Mouse (Mus musculus) thymus, adult 18-20 months (tissue): ENCODE data around the gene Zfp346.
"Not testable (repeated sequence)": the region's sequence is repeated elsewhere in the genome, so short reads cannot be mapped to it uniquely, and the experiment has no call there.

Source experiments
- DNase-seq, 2 experiments: peaks; one replicate each; pipeline ENCODE4 v3.0.0; 2022; ENCODE audit warnings: mixed read lengths in 2 of 2

Zfp346 gene

GRCm38 (mm10) chr13:55105045-55105952, at the start of gene Zfp346:
TSS of gene Zfp346 (plus strand) at chr13:55105311.
- peak; percentile 91 to 94 for DNase-seq

- no peak for DNase-seq
Measured at GRCm38 (mm10) chr13:55058042-55058441, 47.1 kb upstream of the Zfp346 start.

GRCm38 (mm10) chr13:55063276-55063675, 41.8 kb upstream of the Zfp346 start:
- no peak for DNase-seq

- no peak for DNase-seq
Measured at GRCm38 (mm10) chr13:55069719-55070118, 35.4 kb upstream of the Zfp346 start.

- no peak for DNase-seq
Measured at GRCm38 (mm10) chr13:55071322-55071721, 33.8 kb upstream of the Zfp346 start.

GRCm38 (mm10) chr13:55075597-55075996, 29.5 kb upstream of the Zfp346 start:
- DNase-seq: no peak

- no peak for DNase-seq
Measured at GRCm38 (mm10) chr13:55092588-55092987, 12.5 kb upstream of the Zfp346 start.

- DNase-seq: not testable (repeated sequence)
Measured at GRCm38 (mm10) chr13:55097841-55098240, 7.3 kb upstream of the Zfp346 start.

- DNase-seq: peak in 1 of 2 experiments; percentile 38
Measured at GRCm38 (mm10) chr13:55099066-55099725, 5.9 kb upstream of the Zfp346 start.

- DNase-seq: peak; percentile 74 to 80
Measured at GRCm38 (mm10) chr13:55099726-55100478, 5.2 kb upstream of the Zfp346 start, which contains the start of gene Uimc1. TSS of gene Uimc1 (minus strand) at chr13:55100300.

GRCm38 (mm10) chr13:55101627-55102026, 3.5 kb upstream of the Zfp346 start:
- no peak for DNase-seq

GRCm38 (mm10) chr13:55102366-55102765, 2.7 kb upstream of the Zfp346 start:
- no peak for DNase-seq

- DNase-seq: no peak
Measured at GRCm38 (mm10) chr13:55103351-55103750, 1.8 kb upstream of the Zfp346 start.

GRCm38 (mm10) chr13:55105953-55106691, 1.0 kb downstream of the Zfp346 start:
- no peak for DNase-seq

- no peak for DNase-seq
Measured at GRCm38 (mm10) chr13:55107116-55107515, 2.0 kb downstream of the Zfp346 start.

GRCm38 (mm10) chr13:55107694-55108093, 2.6 kb downstream of the Zfp346 start:
- DNase-seq: no peak

GRCm38 (mm10) chr13:55114375-55114774, 9.3 kb downstream of the Zfp346 start:
- DNase-seq: no peak

GRCm38 (mm10) chr13:55124903-55125302, 19.8 kb downstream of the Zfp346 start:
- no peak for DNase-seq

GRCm38 (mm10) chr13:55133448-55133847, 28.3 kb downstream of the Zfp346 start, which contains the start of gene Gm17617:
TSS of gene Gm17617 (minus strand) at chr13:55133548.
- no peak for DNase-seq

- DNase-seq: no peak
Measured at GRCm38 (mm10) chr13:55135382-55135781, 30.3 kb downstream of the Zfp346 start.

- DNase-seq: no peak
Measured at GRCm38 (mm10) chr13:55140271-55140670, 35.2 kb downstream of the Zfp346 start.
